Mouse (Mus musculus) cortical plate, adult 2 months (tissue): ENCODE measurements around the gene Nsl1.

Experiments used
- CTCF ChIP-seq: fragments of 200-500 bp; IDR thresholded peaks from 2 replicates; pipeline ENCODE4 v1.5.1; 2011; ENCODE audit warnings: mild to moderate bottlenecking, control low read depth, low read length; ENCODE audit not compliant: insufficient read depth; ENCODE audit errors: extremely low read depth
- POLR2A ChIP-seq: fragments of 200-500 bp; IDR thresholded peaks from 2 replicates; pipeline ENCODE4 v1.6.1; 2011; ENCODE audit warnings: mild to moderate bottlenecking, low read length, control low read depth; ENCODE audit not compliant: insufficient read depth; ENCODE audit errors: extremely low read depth

DNA sequence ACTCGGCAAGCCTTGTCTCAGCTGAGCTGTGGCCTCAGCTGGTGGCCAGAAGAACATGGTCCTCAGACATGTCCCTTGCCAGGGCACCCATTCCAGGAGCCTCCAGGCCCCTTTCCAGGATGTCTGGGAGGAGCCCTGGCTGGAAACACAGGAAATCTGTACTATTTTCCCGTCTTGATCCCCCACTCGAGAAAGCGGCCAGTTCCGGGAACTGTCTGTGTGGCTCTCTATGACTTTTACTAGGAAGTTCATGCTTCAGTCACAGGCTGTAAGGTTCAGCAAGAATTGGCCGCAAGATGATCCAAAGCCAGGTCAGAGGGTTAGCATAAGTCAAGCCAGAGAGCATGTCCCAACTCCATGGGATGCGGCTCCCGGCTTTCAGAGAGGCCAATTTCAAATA, 29.2 kb downstream of the Nsl1 start:
- TF ChIP-seq CTCF (no peak), POLR2A (no peak)
